Mouse (Mus musculus) right cerebral cortex, adult 2 months (tissue): Measurements from ENCODE around the gene Cabcoco1.

Experiments used
- DNase-seq, 2 experiments: peaks; one replicate each; pipeline ENCODE4 v3.0.0; 2021 to 2022; ENCODE audit warnings: low spot score in 2 of 2

Gene Cabcoco1

GRCm38 (mm10) chr10:68541139-68541942 is at the start of gene Cabcoco1:
Gene Cabcoco1, minus strand, starts transcription at chr10:68541896.
- DNase-seq: peak; percentile 73 to 82

DNA sequence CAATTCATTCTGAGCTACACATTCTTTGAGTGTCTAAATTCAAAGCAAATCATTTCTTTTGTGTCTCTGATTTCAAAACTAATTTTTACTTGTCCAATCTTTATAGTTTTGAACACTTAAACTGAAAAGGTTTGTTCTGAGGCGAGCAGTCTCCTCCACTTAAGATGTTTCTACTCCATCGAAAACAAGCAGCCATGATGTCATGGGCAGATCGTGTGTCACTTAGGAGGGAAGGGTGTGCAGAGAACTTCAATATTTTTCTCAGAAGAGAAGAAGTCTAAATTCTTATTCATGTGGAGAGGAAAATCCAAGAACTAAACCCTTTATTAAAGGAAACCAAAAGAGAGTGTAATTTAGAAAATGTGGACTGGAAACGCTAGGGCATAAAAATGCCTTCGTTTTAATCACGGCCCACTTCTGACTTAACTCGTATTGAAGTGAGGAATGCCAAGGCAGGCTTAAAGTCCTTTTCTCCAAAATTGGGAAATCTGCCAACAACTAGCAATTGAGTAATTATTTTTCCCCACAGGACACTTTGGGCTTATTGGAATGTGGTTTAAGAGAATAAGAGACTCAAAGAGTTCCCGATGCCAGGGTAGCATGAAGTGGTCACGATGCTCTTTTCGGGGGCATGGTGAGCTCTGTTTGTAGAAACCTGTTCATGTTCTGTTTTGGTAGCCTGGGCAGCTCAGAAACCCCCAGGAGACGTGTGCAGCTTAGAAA is 48.0 kb upstream of the Cabcoco1 start:
- no peak for DNase-seq

DNA sequence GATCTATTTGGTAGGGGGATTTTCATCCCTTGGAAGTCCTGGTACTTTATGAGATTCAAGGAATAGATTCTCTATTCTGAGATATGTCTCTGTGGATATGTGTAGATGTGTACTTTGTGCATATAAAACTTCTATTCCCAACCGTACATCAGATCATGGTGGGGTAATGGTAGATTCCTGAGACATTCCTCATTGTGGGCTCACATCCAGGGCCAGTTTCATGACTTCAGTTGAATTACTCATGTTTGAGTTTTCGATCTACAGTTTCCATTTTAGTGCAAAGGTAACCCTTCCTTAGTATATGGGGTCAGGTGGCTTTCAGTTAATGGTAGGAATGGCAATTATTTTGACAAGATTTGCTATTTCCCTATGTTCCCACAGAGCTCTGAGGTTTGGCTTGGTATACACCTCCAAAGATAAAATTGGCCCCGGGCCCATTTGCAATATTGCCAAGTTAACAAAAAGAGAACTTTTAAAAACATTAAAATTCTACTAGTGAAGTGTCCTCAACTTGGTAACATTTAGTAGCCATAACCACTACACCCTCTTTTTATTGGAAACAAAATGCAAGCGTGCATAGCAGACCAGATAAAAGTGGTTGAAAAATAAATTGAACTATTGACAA is 45.8 kb upstream of the Cabcoco1 start:
- DNase-seq: no peak

GRCm38 (mm10) chr10:68577321-68577720 is 35.6 kb upstream of the Cabcoco1 start:
- DNase-seq: no peak

- no peak for DNase-seq
Observed at GRCm38 (mm10) chr10:68568172-68568571, 26.5 kb upstream of the Cabcoco1 start.

DNA sequence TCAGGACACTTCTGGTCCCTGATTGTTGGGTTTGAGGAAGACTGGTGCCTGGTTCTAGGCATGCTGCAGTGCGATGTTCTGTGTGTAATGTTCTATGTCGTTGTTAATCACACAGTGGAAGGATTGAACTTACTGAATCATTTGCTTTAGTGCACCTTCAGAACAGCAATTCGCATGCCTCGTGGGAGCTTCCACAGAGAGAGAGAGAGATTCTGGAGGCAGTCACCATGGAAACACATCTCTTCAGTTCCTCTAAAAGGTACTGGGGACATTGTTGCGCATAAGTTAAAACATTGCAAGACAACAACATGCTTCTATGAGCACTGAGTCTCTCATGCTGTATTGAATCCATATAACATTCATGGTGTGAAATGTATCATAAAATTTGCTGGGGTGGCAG is 20.6 kb upstream of the Cabcoco1 start:
- peak; percentile 37 to 46 for DNase-seq

GRCm38 (mm10) chr10:68558828-68559219 is 17.1 kb upstream of the Cabcoco1 start:
- DNase-seq: no peak

GRCm38 (mm10) chr10:68558105-68558827 is 16.6 kb upstream of the Cabcoco1 start:
- peak; percentile 67 to 80 for DNase-seq

DNA sequence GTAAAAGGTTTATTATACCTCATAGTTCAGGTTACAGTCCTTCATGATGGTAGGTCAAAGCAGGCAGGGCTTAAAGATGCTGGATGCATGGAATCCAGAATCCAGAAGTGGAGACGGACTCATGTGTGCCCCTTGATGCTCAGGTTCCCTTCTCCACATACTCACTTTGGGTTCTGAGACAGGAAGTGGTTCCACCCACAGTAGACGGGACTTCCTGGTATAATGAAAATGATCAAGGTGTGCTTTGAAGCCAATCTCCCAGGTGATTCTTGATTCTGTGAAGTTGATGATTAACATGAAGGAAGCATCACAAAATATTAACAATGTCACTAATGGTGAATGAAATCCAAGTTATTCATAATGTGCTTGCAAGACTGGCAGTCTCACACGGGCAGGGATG is 12.0 kb upstream of the Cabcoco1 start:
- DNase-seq: no peak

DNA sequence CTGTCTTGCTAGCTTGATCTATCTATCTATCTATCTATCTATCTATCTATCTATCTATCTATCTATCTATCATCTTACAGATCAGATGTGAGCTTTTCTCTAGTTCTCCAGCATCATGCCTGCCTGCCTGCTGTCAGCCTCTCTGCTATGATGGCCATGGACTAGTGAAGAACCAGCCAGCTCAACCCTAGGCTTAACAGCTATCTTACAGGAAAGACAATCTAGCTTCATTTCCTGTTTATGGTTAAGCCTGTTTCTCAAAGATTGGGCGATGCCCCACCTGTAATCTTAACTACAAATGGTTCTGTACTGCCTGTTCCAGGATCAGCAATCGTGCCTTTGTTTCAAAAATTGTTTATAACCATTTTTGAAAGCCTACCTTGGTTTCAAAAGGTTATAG is 10.9 kb upstream of the Cabcoco1 start:
- no peak for DNase-seq

GRCm38 (mm10) chr10:68551316-68551715 is 9.6 kb upstream of the Cabcoco1 start:
- DNase-seq: no peak

DNA sequence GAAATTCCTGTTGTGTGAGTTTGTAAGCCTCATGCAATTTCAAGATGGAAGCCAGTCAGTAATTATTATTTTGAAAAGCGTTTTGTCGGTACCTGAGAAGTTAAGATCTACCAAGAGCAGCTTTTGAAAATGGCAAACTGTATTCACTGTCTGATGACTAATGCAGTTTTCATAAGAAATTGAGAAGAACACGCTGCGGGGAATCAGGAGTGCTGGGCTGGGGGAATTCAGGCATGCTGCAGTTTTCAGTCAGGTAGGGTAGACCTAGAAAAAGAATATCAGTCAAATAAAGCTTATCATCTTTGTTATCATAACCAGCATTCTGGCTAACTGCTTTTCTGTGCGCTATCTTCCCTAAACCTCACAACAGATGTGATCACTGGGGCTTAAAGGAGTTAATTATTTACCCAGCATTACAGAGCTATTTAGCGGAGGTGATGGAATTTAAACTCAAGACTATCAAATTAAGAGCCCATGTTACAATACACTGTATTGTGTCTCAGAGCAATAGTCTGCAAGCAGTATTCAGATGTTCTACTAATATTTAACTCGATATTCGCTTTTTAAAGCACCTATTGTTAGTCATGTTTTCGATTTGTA is 9.1 kb upstream of the Cabcoco1 start:
- no peak for DNase-seq

GRCm38 (mm10) chr10:68543107-68543506 is 1.4 kb upstream of the Cabcoco1 start:
- DNase-seq: no peak

DNA sequence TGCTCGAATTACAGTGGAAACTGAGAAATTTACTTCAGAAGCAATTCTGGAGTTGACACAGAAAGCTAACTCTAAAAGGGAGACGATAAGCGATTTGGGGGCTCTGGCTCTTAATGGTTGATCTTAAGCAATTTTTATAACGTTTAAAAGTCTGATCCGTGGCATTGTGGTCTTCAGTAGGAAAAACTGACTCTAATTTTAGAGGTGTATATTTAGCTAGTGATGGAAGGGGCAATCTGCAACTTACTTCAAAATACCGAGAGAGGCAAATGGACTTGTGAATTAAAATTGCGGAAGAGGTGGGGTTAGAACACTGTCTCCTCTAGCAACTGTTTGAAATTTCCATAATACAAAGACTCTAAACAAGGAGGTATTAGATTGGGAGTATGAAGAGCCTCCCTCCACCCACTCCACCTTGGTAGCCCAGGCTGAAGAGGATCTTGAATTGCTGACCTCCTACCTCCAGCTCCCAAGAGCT is 286 bp upstream of the Cabcoco1 start:
- DNase-seq: no peak

DNA sequence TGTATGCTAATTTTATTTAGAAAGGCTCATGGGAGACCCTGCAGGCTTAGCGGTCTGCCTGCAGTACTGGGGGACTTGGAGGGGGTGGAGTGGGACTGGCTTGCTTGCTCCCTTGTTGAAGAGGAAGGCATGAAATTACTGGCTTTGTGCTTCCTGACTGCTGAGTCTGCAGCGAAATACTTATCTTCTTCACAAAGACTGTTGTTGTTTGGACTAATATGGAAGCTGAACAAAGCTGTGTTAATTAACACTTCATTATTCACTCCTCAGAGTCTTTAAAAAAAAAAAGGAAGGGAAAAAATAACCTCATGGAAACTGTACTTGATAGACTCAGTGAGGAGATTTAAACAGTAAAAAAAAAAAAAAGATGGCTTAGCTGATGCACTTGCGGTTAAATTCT is 1.1 kb downstream of the Cabcoco1 start:
- no peak for DNase-seq

- no peak for DNase-seq
Observed at GRCm38 (mm10) chr10:68537261-68537950, 4.3 kb downstream of the Cabcoco1 start.

DNA sequence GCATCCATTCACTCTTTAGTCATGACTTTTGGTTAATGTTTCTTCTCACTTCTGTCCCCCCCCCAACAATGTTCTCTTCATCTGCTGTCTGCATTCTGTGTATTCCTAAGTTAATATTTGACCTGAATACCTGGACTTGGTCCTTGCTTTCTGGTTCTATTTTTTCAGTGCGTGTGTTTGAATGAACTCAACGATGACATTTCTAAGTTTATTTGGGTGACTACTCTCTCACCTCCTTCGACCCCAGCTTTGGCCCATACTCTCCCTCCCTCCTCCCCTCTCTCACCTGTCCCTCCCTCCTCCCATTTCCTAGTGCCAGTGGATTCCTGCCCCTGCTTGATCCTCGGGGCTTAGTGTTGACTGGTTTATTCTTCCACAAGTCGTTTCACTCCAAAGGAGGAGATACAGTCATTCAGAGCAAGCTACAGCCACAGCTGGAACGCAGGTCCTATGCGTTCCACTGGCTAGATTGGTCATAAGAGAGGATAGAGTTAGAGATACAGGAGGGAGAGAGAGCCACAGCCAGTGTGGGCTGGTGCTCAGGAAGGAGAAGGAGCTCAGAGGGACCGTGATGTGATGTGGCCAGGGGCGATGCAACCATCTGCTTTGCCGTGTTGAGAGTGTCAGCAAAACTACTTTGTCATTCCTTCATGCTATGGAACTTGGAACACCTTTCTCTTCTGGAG is 12.2 kb downstream of the Cabcoco1 start:
- no peak for DNase-seq

DNA sequence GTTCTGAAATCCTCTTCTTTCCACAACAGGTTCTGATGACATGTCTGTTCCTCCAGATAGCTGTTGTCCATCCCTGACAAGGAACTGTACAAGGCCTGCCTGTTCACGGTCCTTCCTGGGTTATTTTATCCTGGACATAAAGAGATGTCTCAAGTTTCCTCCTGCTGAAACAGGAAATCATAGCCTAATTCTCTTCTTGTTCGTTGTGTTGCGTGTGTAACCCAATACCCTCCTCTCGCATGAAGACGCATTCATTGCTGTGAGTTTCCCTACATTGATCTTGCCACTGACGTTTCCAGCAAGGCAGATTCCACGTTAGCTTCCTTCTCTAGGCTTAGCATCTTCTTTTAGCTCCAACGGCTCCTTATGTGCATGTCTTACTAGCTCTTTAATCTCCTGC is 12.7 kb downstream of the Cabcoco1 start:
- DNase-seq: no peak

- DNase-seq: no peak
Observed at GRCm38 (mm10) chr10:68522106-68522505, 19.6 kb downstream of the Cabcoco1 start.

DNA sequence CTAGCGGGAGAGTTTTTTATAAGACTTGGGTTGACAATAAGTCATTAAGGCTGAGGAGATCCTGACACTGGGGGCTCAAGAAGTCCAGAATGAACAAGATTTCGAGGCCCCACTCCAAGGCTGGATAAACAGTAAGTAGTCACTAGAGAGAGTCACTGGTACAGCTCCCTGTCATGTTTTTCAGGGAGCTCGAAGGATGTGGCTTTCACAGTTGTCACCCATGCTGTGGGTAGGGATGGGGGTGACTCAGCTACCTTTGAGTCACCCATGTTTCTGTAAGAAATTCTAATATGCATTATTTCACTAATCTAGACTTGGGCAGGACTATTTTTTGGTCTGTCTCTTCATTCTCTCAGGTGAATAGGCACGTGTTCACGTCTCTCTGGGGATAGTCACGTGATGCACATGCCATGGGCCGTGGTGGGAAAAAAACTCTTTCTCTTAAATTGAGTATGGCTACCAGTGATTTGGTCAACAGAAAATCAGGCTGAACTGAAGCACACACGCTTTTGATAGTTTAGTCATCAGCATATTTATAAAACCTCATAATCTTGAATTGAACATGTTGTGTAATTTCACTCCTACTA is 29.2 kb downstream of the Cabcoco1 start:
- peak; percentile 48 to 50 for DNase-seq
